Mouse (Mus musculus) midbrain, embryonic 11.5 days (tissue): ENCODE results near the gene Ube3b. TPM values are rescaled to one million over a fixed set of nuclear protein-coding genes. Genes with fewer than 3 reads are reported as not detected.

ENCODE experiments used
- ATAC-seq: fragments of 200-750 bp; cut with Nextera tagmentation; 2 replicates; pipeline ENCODE4 v1.8.0; 2017; ENCODE audit warnings: moderate TSS enrichment, moderate library complexity; ENCODE audit not compliant: low FRiP score
- DNase-seq: peaks from one replicate; pipeline ENCODE4 v3.0.0; 2015; ENCODE audit warnings: low spot score; ENCODE audit errors: missing footprints
- H3K27ac ChIP-seq: fragments of 300-500 bp; sonication (generic); 2 replicates; pipeline ENCODE4 v1.5.1; 2014; ENCODE audit warnings: low read depth, low read length
- H3K27me3 ChIP-seq: fragments of 300-500 bp; sonication (generic); 2 replicates; pipeline ENCODE4 v1.6.1; 2014; ENCODE audit warnings: mild to moderate bottlenecking, low read length, moderate library complexity, mixed read lengths; ENCODE audit not compliant: control insufficient read depth, insufficient read depth
- H3K36me3 ChIP-seq: fragments of 300-500 bp; sonication (generic); 2 replicates; pipeline ENCODE4 v1.6.1; 2014; ENCODE audit warnings: mild to moderate bottlenecking, low read length, moderate library complexity, mixed read lengths; ENCODE audit not compliant: control insufficient read depth, insufficient read depth
- H3K4me1 ChIP-seq: fragments of 300-500 bp; sonication (generic); 2 replicates; pipeline ENCODE4 v1.6.1; 2014; ENCODE audit warnings: low read length; ENCODE audit not compliant: control insufficient read depth, insufficient read depth
- H3K4me2 ChIP-seq: fragments of 300-500 bp; sonication (generic); 2 replicates; pipeline ENCODE4 v1.6.1; 2014; ENCODE audit warnings: mild to moderate bottlenecking, moderate library complexity
- H3K4me3 ChIP-seq: fragments of 300-500 bp; sonication (generic); 2 replicates; pipeline ENCODE4 v1.5.1; 2014; ENCODE audit warnings: low read depth, low read length
- H3K9ac ChIP-seq: fragments of 300-500 bp; sonication (generic); 2 replicates; pipeline ENCODE4 v1.6.1; 2014; ENCODE audit warnings: low read length
- H3K9me3 ChIP-seq: fragments of 300-500 bp; sonication (generic); 2 replicates; pipeline ENCODE4 v1.6.1; 2016; ENCODE audit warnings: low read length; ENCODE audit not compliant: control insufficient read depth
- WGBS: fragments of 180-500 bp; shearing (Covaris S2); extraction: QIAGEN DNeasy Blood & Tissue Kit; methylation state at CpG from one replicate; pipeline ENCODE4 v1.1.7; 2014; 5-methylcytosine and 5-hydroxymethylcytosine counted together
- polyA plus RNA-seq: library from polyadenylated mRNA; unstranded; fragments of >200 nt; fragmentation: Nextera tagmentation; extraction: Ambion mirVana; gene quantifications from 2 replicates; pipeline ENCODE4 v1.2.1, GENCODE M21; 2014

Gene Ube3b
- polyA plus RNA-seq, 1 experiment from 2014 or later, result 49.7 TPM

DNA sequence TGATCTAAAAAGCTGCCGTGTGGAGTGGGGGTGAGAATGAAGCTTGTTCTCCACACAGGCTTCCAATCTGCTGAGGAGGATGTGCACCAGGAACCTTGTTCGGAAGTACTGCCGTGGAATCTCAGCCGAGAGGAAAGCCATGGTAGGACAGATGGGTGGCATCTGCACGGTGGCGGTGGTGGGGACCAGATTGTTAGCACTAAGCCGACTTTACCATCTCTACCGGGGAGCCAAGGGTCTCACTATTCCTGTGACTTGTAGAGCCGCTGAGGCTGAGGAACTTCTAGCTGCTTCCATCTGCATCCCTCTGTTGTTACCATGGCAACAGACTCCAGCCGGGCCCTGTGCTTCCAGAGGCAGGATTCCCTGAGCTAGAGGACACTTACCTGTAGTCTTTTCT is 21.6 kb upstream of the Ube3b start:
- ATAC-seq (no peak), DNase-seq (no peak)
- H3K4me2 ChIP-seq, result no peak overlapping the region
- no peak overlapping the region for H3K4me3 ChIP-seq
- H3K27me3 ChIP-seq, result no peaks in the 10 kb centered on the region
- H3K4me1 ChIP-seq, result peaks cover 10% of the 10 kb centered on the region
- no peaks in the 10 kb centered on the region for H3K9me3 ChIP-seq
- no peak overlapping the region for H3K9ac ChIP-seq
- 64% methylated on average over 10 of the region's 10 CpGs for WGBS
- H3K27ac ChIP-seq, result no peak overlapping the region
- 0 out of 2 replicates have a peak, but pooled peaks cover 1% of the 10 kb centered on the region for H3K36me3 ChIP-seq

DNA sequence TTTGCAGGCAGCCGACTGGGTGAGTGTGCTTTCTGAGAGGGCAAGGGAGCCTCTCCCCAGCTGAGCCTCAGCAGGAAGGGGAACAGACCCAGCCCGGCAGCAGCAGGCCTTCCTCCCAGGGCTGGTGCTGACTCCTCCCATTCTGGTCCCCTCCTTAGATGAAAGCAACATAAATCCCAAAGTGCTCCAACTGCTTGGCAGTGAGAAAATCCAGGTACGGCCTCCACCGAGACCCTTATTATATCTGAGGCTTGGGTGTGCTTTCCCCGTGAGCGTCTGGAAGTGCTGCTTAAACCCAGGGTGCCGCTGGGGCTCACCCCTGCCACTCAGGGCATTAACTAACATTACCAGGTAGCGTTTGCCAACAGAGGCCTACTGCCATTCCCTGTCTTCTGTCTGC is 20.8 kb upstream of the Ube3b start:
- Histone ChIP-seq H3K4me2 (no peak overlapping the region), H3K4me3 (no peak overlapping the region), H3K36me3 (0 out of 2 replicates have a peak, but pooled peaks cover 2% of the 10 kb centered on the region), H3K9me3 (no peaks in the 10 kb centered on the region), H3K27me3 (no peaks in the 10 kb centered on the region), H3K4me1 (peaks cover 10% of the 10 kb centered on the region), H3K9ac (no peak overlapping the region), H3K27ac (no peak overlapping the region)
- ATAC-seq, result no peak
- no peak for DNase-seq
- WGBS, result 75% methylated on average over 8 of the region's 8 CpGs

DNA sequence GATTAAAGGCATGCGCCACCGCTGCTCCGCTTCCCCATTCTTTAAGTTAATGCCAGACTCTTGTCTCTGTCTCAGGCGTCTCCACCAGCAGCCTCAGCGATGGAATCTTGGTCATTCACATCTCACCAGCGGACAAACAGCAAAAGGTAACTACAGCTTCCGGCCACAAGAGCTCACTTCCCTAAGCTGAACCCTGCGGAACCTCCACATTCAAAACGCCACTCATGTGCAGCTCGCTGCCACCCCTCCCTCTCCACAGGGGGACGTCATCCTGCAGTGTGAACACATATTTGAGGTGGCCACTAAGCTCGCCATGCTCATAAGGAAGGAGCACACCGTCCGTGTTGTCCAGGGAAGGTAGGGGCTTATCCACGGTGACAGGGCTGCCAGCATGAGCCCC is 19.4 kb upstream of the Ube3b start:
- ATAC-seq (no peak), DNase-seq (no peak)
- H3K9ac ChIP-seq, result no peak overlapping the region
- peaks cover 12% of the 10 kb centered on the region for H3K36me3 ChIP-seq
- H3K9me3 ChIP-seq, result no peaks in the 10 kb centered on the region
- no peak overlapping the region for H3K27ac ChIP-seq
- no peak overlapping the region for H3K4me2 ChIP-seq
- H3K4me3 ChIP-seq, result no peak overlapping the region
- 84% methylated on average over 15 of the region's 15 CpGs for WGBS
- H3K4me1 ChIP-seq, result peaks cover 10% of the 10 kb centered on the region
- H3K27me3 ChIP-seq, result no peaks in the 10 kb centered on the region

DNA sequence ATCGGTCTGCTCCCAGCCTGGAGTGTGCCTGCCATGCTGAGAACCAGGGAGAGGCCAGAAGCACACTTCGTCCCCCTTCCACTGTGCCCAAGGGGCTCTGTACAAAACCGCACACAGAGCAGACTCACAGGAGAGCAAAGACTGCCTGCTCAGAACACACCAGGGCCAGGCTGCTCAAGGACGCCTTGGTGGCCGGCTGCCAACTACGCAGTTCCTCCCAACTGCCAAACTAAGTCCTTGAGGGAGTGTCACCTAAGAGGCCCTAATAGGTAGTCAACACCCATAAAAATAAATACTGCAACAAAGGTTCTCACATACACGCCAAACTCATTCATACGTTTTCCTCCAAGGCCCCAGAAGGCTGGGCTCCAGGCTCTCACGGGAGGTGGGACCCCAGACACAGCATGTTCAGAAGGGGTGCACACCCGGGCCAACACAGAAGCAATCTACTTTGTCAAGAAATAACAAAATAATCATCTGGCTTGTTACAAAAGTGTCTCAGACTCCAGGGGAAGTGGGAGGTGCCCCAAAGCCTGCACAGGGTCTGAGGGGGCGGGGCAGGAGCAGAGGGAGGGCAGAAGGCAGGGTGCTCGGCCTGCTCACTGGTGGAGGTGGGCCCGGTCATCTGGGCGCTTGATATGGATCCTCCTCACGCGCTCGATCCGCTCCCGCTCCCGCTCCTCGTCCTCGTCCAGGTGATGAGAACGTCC is 15.2 kb upstream of the Ube3b start:
- Histone ChIP-seq H3K27me3 (no peaks in the 10 kb centered on the region), H3K27ac (no peak overlapping the region), H3K9ac (no peak overlapping the region), H3K36me3 (peaks cover 28% of the 10 kb centered on the region), H3K4me1 (no peaks in the 10 kb centered on the region), H3K4me3 (no peak overlapping the region), H3K9me3 (no peaks in the 10 kb centered on the region), H3K4me2 (no peak overlapping the region)
- ATAC-seq, result no peak
- WGBS, result 92% methylated on average over 23 of the region's 23 CpGs
- no peak for DNase-seq

DNA sequence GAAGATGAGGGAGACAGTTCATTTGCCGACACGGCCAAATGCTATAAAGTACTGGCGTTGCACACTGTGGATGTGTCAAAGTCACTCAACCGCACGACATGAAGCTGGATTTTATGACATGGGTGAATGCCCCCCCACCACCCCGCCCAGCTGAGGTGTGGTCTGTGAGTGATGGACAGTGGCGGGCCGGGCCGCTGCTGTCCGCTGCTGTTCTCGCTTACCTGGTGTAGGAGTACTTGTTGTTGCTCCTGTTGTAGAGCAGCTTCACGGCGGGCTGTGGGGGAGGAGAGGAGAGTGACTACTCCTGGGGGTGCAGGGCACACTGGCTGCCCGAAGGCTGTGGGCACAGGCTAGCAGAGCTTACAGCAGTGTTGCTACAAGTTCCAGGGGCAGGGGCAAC is 12.3 kb upstream of the Ube3b start:
- DNase-seq, result no peak
- Histone ChIP-seq H3K4me3 (no peak overlapping the region), H3K27ac (no peak overlapping the region), H3K9ac (no peak overlapping the region), H3K36me3 (peaks cover 33% of the 10 kb centered on the region), H3K4me2 (no peak overlapping the region), H3K27me3 (no peaks in the 10 kb centered on the region), H3K4me1 (no peaks in the 10 kb centered on the region), H3K9me3 (no peaks in the 10 kb centered on the region)
- WGBS, result 94% methylated on average over 14 of the region's 14 CpGs
- ATAC-seq, result no peak

DNA sequence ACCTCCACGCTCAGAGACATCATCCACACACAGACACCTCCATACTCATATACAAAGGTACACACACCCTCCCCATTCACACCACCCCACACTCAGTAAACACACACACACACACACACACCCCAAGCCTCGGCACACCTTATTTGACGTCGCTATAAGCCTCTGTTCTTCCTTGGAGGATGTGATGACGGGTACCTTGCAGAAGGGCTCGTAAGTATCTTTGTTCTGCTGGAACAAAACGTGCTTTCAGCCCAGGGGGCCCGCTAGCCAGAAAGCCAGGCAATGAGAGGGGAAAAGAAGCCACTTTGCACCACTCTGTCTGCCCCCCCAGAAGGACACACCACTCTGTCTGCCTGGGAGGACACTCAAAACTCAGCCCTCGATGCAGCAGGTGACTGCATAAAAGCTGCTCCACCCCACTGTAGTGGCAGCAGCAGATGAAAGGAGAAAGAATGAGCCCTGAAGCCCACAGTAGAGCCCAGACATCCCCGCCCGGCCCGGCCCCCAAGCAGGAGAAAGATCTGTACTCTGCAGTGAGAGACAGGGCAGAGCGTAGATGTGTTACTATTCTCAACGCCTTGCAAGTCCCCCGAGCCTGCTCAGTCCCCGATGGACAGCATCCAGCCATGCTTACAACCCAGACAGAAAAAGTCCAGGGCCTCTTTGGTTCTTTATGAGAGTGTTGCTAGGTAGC is 11.5 kb upstream of the Ube3b start:
- no peak overlapping the region for H3K9ac ChIP-seq
- no peak overlapping the region for H3K4me2 ChIP-seq
- no peak for DNase-seq
- H3K4me1 ChIP-seq, result no peaks in the 10 kb centered on the region; the same call in 1 of the 2 replicates
- no peaks in the 10 kb centered on the region for H3K27me3 ChIP-seq
- no peak overlapping the region for H3K27ac ChIP-seq
- ATAC-seq, result no peak
- peaks cover 32% of the 10 kb centered on the region for H3K36me3 ChIP-seq
- H3K4me3 ChIP-seq, result no peak overlapping the region
- WGBS, result 89% methylated on average over 16 of the region's 16 CpGs
- H3K9me3 ChIP-seq, result no peaks in the 10 kb centered on the region

DNA sequence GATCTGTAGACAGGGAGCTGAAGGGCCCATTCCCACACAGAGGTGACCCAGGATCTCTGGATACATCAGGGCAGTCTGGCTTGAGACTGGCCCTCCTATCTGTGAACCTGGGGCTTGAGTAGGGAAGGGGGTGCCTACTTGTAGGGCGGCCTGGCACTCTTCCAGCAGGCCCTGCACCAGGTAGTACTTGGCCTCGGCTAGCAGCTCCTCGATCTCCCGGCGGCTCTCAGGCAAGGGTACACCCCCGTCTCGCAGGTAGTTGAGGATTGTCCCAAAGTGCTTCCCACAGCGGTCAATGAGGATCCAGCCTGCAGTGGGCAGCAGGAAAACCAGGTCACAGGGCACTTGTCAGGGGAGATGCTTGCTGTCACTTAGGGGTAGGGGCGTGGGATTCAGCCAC is 10.5 kb upstream of the Ube3b start:
- ATAC-seq, result no peak
- H3K36me3 ChIP-seq, result peaks cover 32% of the 10 kb centered on the region
- no peak overlapping the region for H3K4me3 ChIP-seq
- 91% methylated on average over 9 of the region's 9 CpGs for WGBS
- no peak overlapping the region for H3K4me2 ChIP-seq
- H3K9ac ChIP-seq, result no peak overlapping the region
- no peaks in the 10 kb centered on the region for H3K27me3 ChIP-seq
- DNase-seq, result no peak
- H3K4me1 ChIP-seq, result no peaks in the 10 kb centered on the region; the same call in 1 of the 2 replicates
- H3K9me3 ChIP-seq, result no peaks in the 10 kb centered on the region
- H3K27ac ChIP-seq, result no peak overlapping the region

DNA sequence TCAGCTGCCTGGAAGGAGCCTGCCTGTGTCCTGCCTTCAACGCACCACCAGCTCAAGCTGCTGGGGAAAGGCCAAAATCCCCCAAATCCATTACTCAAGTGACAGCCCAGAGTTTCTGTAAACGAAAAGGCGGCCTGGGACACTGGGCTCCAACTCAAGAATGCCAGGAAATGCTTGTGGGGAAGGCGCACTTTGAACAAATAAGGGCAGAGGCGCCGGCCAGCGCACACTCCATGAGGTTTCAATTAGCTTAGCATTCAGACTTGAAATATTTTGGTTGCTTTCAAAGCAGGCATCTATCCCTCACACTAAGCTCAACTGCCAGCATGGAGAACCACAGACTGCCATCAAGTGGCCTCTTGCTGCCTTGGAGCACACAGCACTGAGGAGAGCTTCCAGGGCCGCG is 10.0 kb upstream of the Ube3b start:
- H3K9ac ChIP-seq, result no peak overlapping the region
- DNase-seq, result no peak
- H3K9me3 ChIP-seq, result no peaks in the 10 kb centered on the region
- no peak overlapping the region for H3K27ac ChIP-seq
- no peak overlapping the region for H3K4me3 ChIP-seq
- no peaks in the 10 kb centered on the region for H3K27me3 ChIP-seq
- no peak overlapping the region for H3K4me2 ChIP-seq
- peaks cover 28% of the 10 kb centered on the region for H3K36me3 ChIP-seq
- 75% methylated on average over 9 of the region's 9 CpGs for WGBS
- H3K4me1 ChIP-seq, result no peaks in the 10 kb centered on the region; the same call in 1 of the 2 replicates
- ATAC-seq, result no peak

DNA sequence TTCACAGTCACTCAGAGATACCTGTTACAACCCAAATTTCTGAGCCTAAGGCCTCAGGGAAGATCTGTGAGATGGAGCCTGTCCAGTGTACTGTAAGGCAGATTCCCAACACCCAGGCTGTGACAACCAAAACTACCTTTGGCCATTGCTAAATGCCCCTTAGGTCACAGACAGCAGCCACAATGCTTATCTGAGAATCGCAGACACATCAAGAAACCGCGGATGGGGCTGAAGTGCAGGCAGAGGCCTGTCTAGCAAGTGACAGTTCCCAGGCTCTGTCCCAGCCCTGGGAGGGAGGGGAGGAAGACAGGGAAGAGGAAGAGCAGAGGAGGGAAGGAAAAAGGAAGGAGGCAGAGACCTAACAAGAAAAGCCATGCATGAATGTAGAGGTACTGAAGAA is 9.1 kb upstream of the Ube3b start:
- ATAC-seq (no peak), DNase-seq (no peak)
- H3K36me3 ChIP-seq, result peaks cover 22% of the 10 kb centered on the region
- WGBS, result 82% methylated on average over 3 of the region's 3 CpGs
- no peak overlapping the region for H3K9ac ChIP-seq
- no peak overlapping the region for H3K4me3 ChIP-seq
- no peaks in the 10 kb centered on the region; the same call in 1 of the 2 replicates for H3K4me1 ChIP-seq
- no peaks in the 10 kb centered on the region for H3K27me3 ChIP-seq
- no peaks in the 10 kb centered on the region for H3K9me3 ChIP-seq
- H3K4me2 ChIP-seq, result no peak overlapping the region
- H3K27ac ChIP-seq, result no peak overlapping the region
